Mouse (Mus musculus) intestine, postnatal 0 days (tissue): ENCODE measurements at regions not wholly inside any gene's neighbourhood (a gene's known extent, or its start where the extent isn't known, plus 50 kb on each side); places are given as distances from the start of the nearest gene placed in this dataset.

Experiments used
- ATAC-seq: fragments of 200-750 bp; cut with Nextera tagmentation; 2 replicates; pipeline ENCODE4 v1.8.0; 2017; ENCODE audit warnings: mild to moderate bottlenecking, moderate TSS enrichment, moderate library complexity
- H3K27ac ChIP-seq: fragments of 300-500 bp; sonication (generic); 2 replicates; pipeline ENCODE4 v1.5.1; 2014; ENCODE audit warnings: mild to moderate bottlenecking, low read depth, low read length, moderate library complexity
- H3K27me3 ChIP-seq: fragments of 300-500 bp; sonication (generic); replicated peaks from 2 replicates; pipeline ENCODE4 v1.6.1; 2014; ENCODE audit warnings: low read length, mixed read lengths; ENCODE audit not compliant: control insufficient read depth, insufficient read depth
- H3K36me3 ChIP-seq: fragments of 300-500 bp; sonication (generic); 2 replicates; pipeline ENCODE4 v1.6.1; 2014; ENCODE audit warnings: mild to moderate bottlenecking, moderate library complexity; ENCODE audit not compliant: control insufficient read depth, insufficient read depth
- H3K4me1 ChIP-seq: fragments of 300-500 bp; sonication (generic); replicated peaks from 2 replicates; pipeline ENCODE4 v1.6.1; 2014; ENCODE audit warnings: antibody characterized with exemption, low read length, mixed read lengths; ENCODE audit not compliant: control insufficient read depth, insufficient read depth
- H3K4me2 ChIP-seq: fragments of 300-500 bp; sonication (generic); replicated peaks from 2 replicates; pipeline ENCODE4 v1.6.1; 2014; ENCODE audit warnings: low read depth, mild to moderate bottlenecking, moderate library complexity
- H3K4me3 ChIP-seq: fragments of 300-500 bp; sonication (generic); 2 replicates; pipeline ENCODE4 v1.5.1; 2014; ENCODE audit warnings: low read depth, low read length
- H3K9ac ChIP-seq: fragments of 300-500 bp; sonication (generic); 2 replicates; pipeline ENCODE4 v1.6.1; 2014; ENCODE audit warnings: mild to moderate bottlenecking, low read depth, low read length
- H3K9me3 ChIP-seq: fragments of 300-500 bp; sonication (generic); 2 replicates; pipeline ENCODE4 v1.6.1; 2016; ENCODE audit warnings: mixed run types; ENCODE audit not compliant: control insufficient read depth
- CTCF ChIP-seq: sonication (generic); IDR thresholded peaks from 2 replicates; pipeline ENCODE4 v1.5.1; 2016; ENCODE audit warnings: low read depth, mild to moderate bottlenecking, control low read depth, antibody characterized with exemption, moderate library complexity
- WGBS: fragments of 180-500 bp; shearing (Covaris S2); extraction: QIAGEN DNeasy Blood & Tissue Kit; methylation state at CpG from one replicate; pipeline ENCODE4 v1.1.7; 2014; 5-methylcytosine and 5-hydroxymethylcytosine counted together

- 0 out of 2 replicates have a peak, but pooled peaks have one; percentile 22 for ATAC-seq
- Histone ChIP-seq H3K9me3 (no peaks in the 10 kb centered on the region), H3K4me3 (no peak overlapping the region), H3K4me1 (0 out of 2 replicates have a peak, but pooled peaks cover 4% of the 10 kb centered on the region), H3K4me2 (no peak overlapping the region), H3K27ac (no peak overlapping the region), H3K9ac (no peak overlapping the region), H3K36me3 (no peaks in the 10 kb centered on the region), H3K27me3 (no peaks in the 10 kb centered on the region)
- 51% methylated on average over 8 of the region's 8 CpGs for WGBS
- TF ChIP-seq CTCF, result no peak
Observed at GRCm38 (mm10) chr8:126807171-126807768, 138.4 kb downstream of the Tomm20 start.

- H3K4me2 ChIP-seq, result no peak overlapping the region
- H3K27me3 ChIP-seq, result no peaks in the 10 kb centered on the region
- no peaks in the 10 kb centered on the region for H3K9me3 ChIP-seq
- H3K36me3 ChIP-seq, result no peaks in the 10 kb centered on the region
- H3K4me1 ChIP-seq, result 0 out of 2 replicates have a peak, but pooled peaks cover 4% of the 10 kb centered on the region
- H3K4me3 ChIP-seq, result no peak overlapping the region
- 90% methylated on average over 2 of the region's 2 CpGs for WGBS
- no peak for TF ChIP-seq CTCF
- H3K27ac ChIP-seq, result peak overlapping the region; percentile 41; the same call in 1 of the 2 replicates
- no peak for ATAC-seq
- no peak overlapping the region for H3K9ac ChIP-seq
Observed at GRCm38 (mm10) chr8:126806591-126806990, 139.1 kb downstream of the Tomm20 start.

GRCm38 (mm10) chr8:126806181-126806560, 139.5 kb downstream of the Tomm20 start:
- Histone ChIP-seq H3K27me3 (no peaks in the 10 kb centered on the region), H3K4me3 (no peak overlapping the region), H3K27ac (peak overlapping the region; percentile 41), H3K9ac (no peak overlapping the region), H3K36me3 (no peaks in the 10 kb centered on the region), H3K4me2 (no peak overlapping the region), H3K4me1 (0 out of 2 replicates have a peak, but pooled peaks cover 4% of the 10 kb centered on the region), H3K9me3 (no peaks in the 10 kb centered on the region)
- WGBS, result 31% methylated on average over 3 of the region's 3 CpGs
- no peak for TF ChIP-seq CTCF
- ATAC-seq, result peak; percentile 23; the same call in 1 of the 2 replicates

- Histone ChIP-seq H3K27me3 (no peaks in the 10 kb centered on the region), H3K4me1 (0 out of 2 replicates have a peak, but pooled peaks cover 4% of the 10 kb centered on the region), H3K27ac (peak overlapping the region; percentile 61), H3K4me3 (no peak overlapping the region), H3K9me3 (no peaks in the 10 kb centered on the region), H3K36me3 (no peaks in the 10 kb centered on the region), H3K4me2 (no peak overlapping the region), H3K9ac (no peak overlapping the region)
- WGBS, result 47% methylated on average over 13 of the region's 13 CpGs
- TF ChIP-seq CTCF, result no peak
- 0 out of 2 replicates have a peak, but pooled peaks have one; percentile 22 for ATAC-seq
Observed at GRCm38 (mm10) chr8:126805365-126806180, 140.1 kb downstream of the Tomm20 start.

GRCm38 (mm10) chr8:126804115-126804514, 141.5 kb downstream of the Tomm20 start:
- ATAC-seq, result no peak
- H3K4me1 ChIP-seq, result 0 out of 2 replicates have a peak, but pooled peaks cover 4% of the 10 kb centered on the region
- H3K36me3 ChIP-seq, result no peaks in the 10 kb centered on the region
- H3K4me2 ChIP-seq, result no peak overlapping the region
- no peak overlapping the region for H3K27ac ChIP-seq
- H3K4me3 ChIP-seq, result no peak overlapping the region
- no peaks in the 10 kb centered on the region for H3K27me3 ChIP-seq
- no peaks in the 10 kb centered on the region for H3K9me3 ChIP-seq
- 60% methylated on average over 7 of the region's 7 CpGs for WGBS
- no peak overlapping the region for H3K9ac ChIP-seq
- no peak for TF ChIP-seq CTCF

GRCm38 (mm10) chr8:126802641-126803040, 143.0 kb downstream of the Tomm20 start:
- Histone ChIP-seq H3K4me2 (no peak overlapping the region), H3K4me3 (no peak overlapping the region), H3K9ac (no peak overlapping the region), H3K27ac (no peak overlapping the region), H3K4me1 (0 out of 2 replicates have a peak, but pooled peaks cover 4% of the 10 kb centered on the region), H3K9me3 (no peaks in the 10 kb centered on the region), H3K36me3 (no peaks in the 10 kb centered on the region), H3K27me3 (no peaks in the 10 kb centered on the region)
- ATAC-seq, result no peak
- 71% methylated on average over 4 of the region's 4 CpGs for WGBS
- TF ChIP-seq CTCF, result no peak
